ENCODE assay signal across 14 mouse cellular contexts in genomic region chrX:169827720-169828119, GRCm38 (mm10). TPM values are rescaled to one million over a fixed set of nuclear protein-coding genes. Genes with fewer than 3 reads are reported as not detected.
DNase-seq lines count a peak whose midpoint lies in the region; ATAC-seq and TF ChIP-seq lines count a peak whose summit lies in the region.
"Had no signal": no experiment of that assay in that cellular context is flagged by ENCODE, and none has a peak within 500 bp of the region (broad histone marks: within the 10 kb centered on the region; RNA-seq: fewer than 3 reads in every experiment).

No protein-coding gene starts in this region.

- no peak overlapping the region for H3K4me3 ChIP-seq in left cerebral cortex, adult 2 months
- H3K4me3 ChIP-seq in forebrain, embryonic 13.5 days, result peak overlapping the region; percentile 29
- no peak overlapping the region for H3K4me3 ChIP-seq in hindbrain, embryonic 14.5 days (replicated peaks; ENCODE audit: low read length)
- no peak overlapping the region for H3K4me3 ChIP-seq in stomach, postnatal 0 days (ENCODE audit: low read depth, low read length)
- H3K4me3 ChIP-seq: liver, embryonic 12.5 days; myocyte had no signal

- H3K4me1 ChIP-seq in forebrain, embryonic 13.5 days, result peaks cover 9% of the 10 kb centered on the region; the same call in 1 of the 2 replicates
- peaks cover 4% of the 10 kb centered on the region; the same call in 1 of the 2 replicates for H3K4me1 ChIP-seq in hindbrain, embryonic 14.5 days (replicated peaks; ENCODE audit: control insufficient read depth, insufficient read depth, low read length)
- no peaks in the 10 kb centered on the region for H3K4me1 ChIP-seq in stomach, postnatal 0 days (replicated peaks; ENCODE audit: control insufficient read depth, insufficient read depth)
- H3K4me1 ChIP-seq: liver, embryonic 12.5 days had no signal

- H3K9me3 ChIP-seq in forebrain, embryonic 13.5 days (replicated peaks), result no peaks in the 10 kb centered on the region
- no peaks in the 10 kb centered on the region for H3K9me3 ChIP-seq in hindbrain, embryonic 14.5 days (ENCODE audit: control insufficient read depth, low read length)
- no peaks in the 10 kb centered on the region for H3K9me3 ChIP-seq in stomach, postnatal 0 days (ENCODE audit: control insufficient read depth, low read length)
- H3K9me3 ChIP-seq: liver, embryonic 12.5 days had no signal

- no peak overlapping the region for H3K27ac ChIP-seq in left cerebral cortex, adult 2 months
- H3K27ac ChIP-seq in forebrain, embryonic 13.5 days, result peak overlapping the region; percentile 82
- peak overlapping the region; percentile 33 for H3K27ac ChIP-seq in hindbrain, embryonic 14.5 days
- no peak overlapping the region for H3K27ac ChIP-seq in stomach, postnatal 0 days (replicated peaks)
- H3K27ac ChIP-seq: liver, embryonic 12.5 days had no signal

- WGBS in forebrain, embryonic 13.5 days, result 17% methylated on average over 7 of the region's 7 CpGs
- WGBS in hindbrain, embryonic 14.5 days, result 20% methylated on average over 7 of the region's 7 CpGs
- 42% methylated on average over 7 of the region's 7 CpGs for WGBS in stomach, postnatal 0 days

- no peak for TF ChIP-seq EP300 in stomach, postnatal 0 days (optimal IDR thresholded peaks at IDR 0.05)

- H3K27me3 ChIP-seq in forebrain, embryonic 13.5 days, result peaks cover 13% of the 10 kb centered on the region; the same call in 1 of the 2 replicates
- H3K27me3 ChIP-seq in hindbrain, embryonic 14.5 days (ENCODE audit: control insufficient read depth, insufficient read depth, low read length), result peaks cover 23% of the 10 kb centered on the region
- H3K27me3 ChIP-seq in stomach, postnatal 0 days (ENCODE audit: control insufficient read depth, insufficient read depth, low read length), result no peaks in the 10 kb centered on the region
- H3K27me3 ChIP-seq: liver, embryonic 12.5 days had no signal

- peak; percentile 57 for ATAC-seq in forebrain, embryonic 13.5 days
- no peak for ATAC-seq in hindbrain, embryonic 14.5 days (ENCODE audit: low FRiP score)
- ATAC-seq in inflammation-experienced regulatory T-cells, adult 6 months, result no peak
- ATAC-seq in stomach, postnatal 0 days (ENCODE audit: low FRiP score, low TSS enrichment), result no peak
- ATAC-seq: intestine, postnatal 0 days; liver, embryonic 12.5 days had no signal

- DNase-seq in left cerebral cortex, postnatal 4 days, result peak; percentile 2
- DNase-seq in left cerebral cortex, adult 2 months (ENCODE audit: extremely low spot score in 1 of 2, low spot score in 2 of 2), result no peak
- DNase-seq in hindbrain, embryonic 14.5 days (ENCODE audit: low spot score), result no peak
- DNase-seq in neural tube, embryonic 10.5 days (ENCODE audit: extremely low spot score, low spot score), result peak; percentile 18
- no peak for DNase-seq in stomach, postnatal 0 days (ENCODE audit: low spot score)
- DNase-seq: heart, adult 18-20 months had no signal

- peak overlapping the region; percentile 50 for H3K4me2 ChIP-seq in forebrain, embryonic 13.5 days
- H3K4me2 ChIP-seq in hindbrain, embryonic 14.5 days (replicated peaks), result peak overlapping the region; percentile 36
- H3K4me2 ChIP-seq in stomach, postnatal 0 days (replicated peaks; ENCODE audit: low read depth), result no peak overlapping the region
- H3K4me2 ChIP-seq: liver, embryonic 12.5 days had no signal

- no peak for TF ChIP-seq CTCF in left cerebral cortex, adult 2 months (IDR thresholded peaks at IDR 0.05)
- no peak for TF ChIP-seq CTCF in stomach, postnatal 0 days (IDR thresholded peaks at IDR 0.05; ENCODE audit: low read depth)

- peak overlapping the region; percentile 48 for H3K9ac ChIP-seq in forebrain, embryonic 13.5 days
- H3K9ac ChIP-seq in hindbrain, embryonic 14.5 days, result no peak overlapping the region; the same call in 1 of the 2 replicates
- H3K9ac ChIP-seq in stomach, postnatal 0 days (ENCODE audit: low read length), result no peak overlapping the region
- H3K9ac ChIP-seq: liver, embryonic 12.5 days had no signal

- H3K36me3 ChIP-seq in forebrain, embryonic 13.5 days (ENCODE audit: poor library complexity, severe bottlenecking), result no peaks in the 10 kb centered on the region
- H3K36me3 ChIP-seq in hindbrain, embryonic 14.5 days (replicated peaks; ENCODE audit: control insufficient read depth, insufficient read depth), result no peaks in the 10 kb centered on the region
- H3K36me3 ChIP-seq in stomach, postnatal 0 days (ENCODE audit: control insufficient read depth, insufficient read depth, low read length), result no peaks in the 10 kb centered on the region
- H3K36me3 ChIP-seq: liver, embryonic 12.5 days had no signal

- intact Hi-C loops in left cerebral cortex, postnatal 4 days (cut with DNase I), result no loop called here
- intact Hi-C loops in left cerebral cortex, adult 2 months (cut with DNase I), result loop anchor here (5.0 kb wide), 1 partner anchor 55 kb away; no protein-coding TSS in a partner anchor

RNA-seq across cellular contexts. Expression of gene 4933400A11Rik, which starts 48.3 kb away (rescaled TPM):
- total RNA-seq in left cerebral cortex, postnatal 4 days (2021), result not detected
- total RNA-seq in left cerebral cortex, adult 2 months (2021), result not detected
- not detected in 2 replicates for polyA plus RNA-seq in forebrain, embryonic 13.5 days (2015; fragmentation: Nextera tagmentation; extraction: Ambion mirVana)
- polyA plus RNA-seq in hindbrain, embryonic 14.5 days (2014; fragmentation: Nextera tagmentation; extraction: Ambion mirVana), result not detected in 2 replicates
- polyA plus RNA-seq in inflammation-experienced regulatory T-cells, adult 6 months (2017; shearing (Covaris generic)), result not detected
- 0.18 and 0.19 TPM in 2 replicates for polyA plus RNA-seq in stomach, postnatal 0 days (2015; fragmentation: Nextera tagmentation; extraction: Ambion mirVana)
- total RNA-seq: adrenal gland, adult 18-20 months; ES-E14; heart, adult 18-20 months had no signal
- polyA plus RNA-seq: intestine, postnatal 0 days; liver, embryonic 12.5 days; myocyte; small intestine, adult 2 months had no signal

Comparison
In these comparisons a context has a peak if more than half of its experiments do, and no peak if none do; other contexts are left out.
1. DNase-seq: peak in left cerebral cortex, postnatal 4 days (single experiment) and neural tube, embryonic 10.5 days (single experiment); none in left cerebral cortex, adult 2 months (0 of 2), hindbrain, embryonic 14.5 days (single experiment) and stomach, postnatal 0 days (single experiment).
2. H3K27ac ChIP-seq: peak in forebrain, embryonic 13.5 days (single experiment) and hindbrain, embryonic 14.5 days (single experiment); none in left cerebral cortex, adult 2 months (single experiment) and stomach, postnatal 0 days (single experiment).